Mouse (Mus musculus): ENCODE data around the gene Mettl8. TPM values are rescaled to one million over a fixed set of nuclear protein-coding genes. Genes with fewer than 3 reads are reported as not detected.

Mettl8 gene
- 1 to 10 TPM; 4.3 to 5.4 TPM for total RNA-seq (2021)
- long read RNA-seq, experiment 1, transcript Mettl8-204 (10 exons, 2,347 nt), result major isoform, 10 of 14 reads
- long read RNA-seq, experiment 1, partial matches to known transcripts, result 2 of 14 reads
- long read RNA-seq, experiment 1, other reads (novel, unspliced or antisense), result 2 of 14 reads
- long read RNA-seq, experiment 2, transcript Mettl8-204 (10 exons, 2,347 nt), result major isoform, 11 of 13 reads
- long read RNA-seq, experiment 2, partial matches to known transcripts, result 0 of 13 reads
- long read RNA-seq, experiment 2, other reads (novel, unspliced or antisense), result 1 of 13 reads

DNA sequence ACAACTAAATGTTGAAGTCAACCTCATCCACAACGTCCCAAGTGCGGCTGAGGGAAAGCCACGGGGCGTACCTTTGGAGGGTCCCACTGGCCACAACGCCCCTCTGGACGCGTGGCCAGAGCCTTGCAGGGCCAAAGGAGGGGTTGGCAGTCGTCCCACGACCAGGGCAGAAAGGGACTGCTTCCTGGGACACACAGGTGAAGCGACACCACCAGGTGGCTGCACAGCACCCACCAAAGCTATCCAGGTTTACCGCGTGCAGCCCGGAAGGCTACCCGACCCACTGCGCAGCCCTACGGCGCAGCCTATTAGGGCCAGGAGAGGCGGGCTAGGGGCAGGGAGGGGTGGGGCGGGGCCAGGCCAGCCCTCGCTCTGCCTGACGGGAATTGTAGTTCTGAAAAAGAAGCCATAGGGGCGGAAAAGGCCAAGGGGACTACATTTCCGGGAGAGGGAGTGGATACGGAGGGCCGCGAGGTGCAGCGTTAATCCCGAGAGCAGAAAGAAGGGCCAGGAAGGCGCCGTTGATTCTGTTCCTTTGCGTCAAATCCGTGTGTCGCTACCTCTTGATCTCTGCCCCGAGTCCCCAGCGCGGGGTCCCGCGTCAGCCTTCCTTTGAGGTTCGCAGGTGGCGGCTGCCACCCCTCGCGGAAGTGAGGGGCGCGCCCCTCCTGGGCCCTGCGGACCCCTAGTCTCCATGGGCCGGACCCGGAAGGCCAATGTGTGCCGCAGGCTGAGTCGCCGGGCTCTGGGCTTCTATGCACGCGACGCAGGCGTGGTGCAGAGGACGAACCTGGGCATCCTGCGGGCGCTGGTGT lies at the start of gene Mettl8, which contains the start of gene Dcaf17:
Mettl8 (minus strand) TSS at position 284 of the 815 bp plus-strand sequence.
Dcaf17 (plus strand) TSS at position 29 of the 815 bp plus-strand sequence.
- DNase-seq (ENCODE audit: low spot score), result peak; percentile 92

DNA sequence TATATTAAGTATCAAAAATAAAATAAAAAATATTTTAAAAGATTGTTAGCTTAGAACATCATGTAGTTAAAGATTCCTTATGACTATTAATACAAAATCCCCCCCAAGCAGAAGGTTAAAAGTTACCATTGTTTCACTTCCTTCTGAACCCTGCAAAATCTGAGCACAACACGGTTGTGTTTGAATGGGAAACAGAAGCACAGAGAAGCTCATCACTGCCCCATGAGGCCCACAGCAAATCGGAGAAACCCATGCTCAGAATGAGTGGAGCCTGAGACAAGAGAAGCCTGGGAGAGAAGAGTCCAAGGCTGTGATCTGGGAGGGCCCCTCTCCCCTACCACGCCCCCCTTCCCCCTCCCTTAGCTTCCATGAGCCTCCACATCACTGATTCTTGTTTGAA lies 49.3 kb upstream of the Mettl8 start:
- no peak for DNase-seq (ENCODE audit: low spot score)

DNA sequence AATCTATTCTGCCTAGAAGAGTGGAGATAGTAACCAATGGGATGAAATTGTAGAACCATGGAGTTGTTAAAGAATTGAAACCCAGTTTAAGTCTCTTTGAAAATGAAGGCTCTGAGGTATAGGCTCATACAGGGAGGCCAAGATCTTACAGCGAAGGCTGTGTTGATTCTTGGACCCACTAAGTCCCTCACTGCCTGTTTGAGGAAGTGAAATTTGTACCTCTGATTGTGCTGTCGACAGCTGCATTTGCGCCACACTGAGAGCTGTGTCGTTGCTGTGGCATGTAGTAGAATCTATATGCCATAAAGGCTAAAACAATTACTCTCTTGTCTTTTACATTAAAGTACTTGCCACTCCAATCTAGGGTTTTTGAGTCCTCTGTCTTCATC lies 47.9 kb upstream of the Mettl8 start:
- DNase-seq (ENCODE audit: low spot score), result no peak

DNA sequence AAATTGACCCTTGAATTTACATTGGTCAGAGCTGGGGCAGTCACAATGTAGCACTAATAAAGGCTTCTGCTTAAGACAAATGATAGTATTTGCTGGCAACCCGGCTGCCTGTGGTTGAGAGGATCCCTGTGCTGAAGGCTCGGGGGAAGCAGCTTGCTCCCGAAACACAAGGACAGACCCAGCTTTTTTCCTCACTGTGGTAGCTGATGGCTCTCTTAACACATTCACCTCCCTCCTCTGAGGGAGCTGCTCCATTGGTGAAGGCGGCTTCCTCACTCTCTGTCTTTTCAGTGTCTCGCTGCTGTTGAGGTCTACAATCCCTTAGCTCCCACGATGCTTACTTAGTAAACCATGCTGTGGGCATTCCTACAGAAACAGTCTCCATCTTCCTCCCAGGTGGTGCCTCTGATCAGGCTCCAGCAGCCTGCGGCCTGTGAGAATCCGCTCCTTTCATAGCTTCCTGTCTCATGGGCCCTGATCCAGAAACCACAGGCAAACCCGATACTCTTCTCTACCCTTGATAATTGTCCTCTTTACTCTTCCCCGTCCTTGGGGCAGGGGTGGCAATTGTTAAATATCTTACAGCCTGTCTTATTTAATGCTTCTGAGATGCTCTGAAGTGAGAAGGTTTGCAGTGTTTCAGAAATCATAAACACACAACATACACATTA lies 47.4 kb upstream of the Mettl8 start:
- no peak for DNase-seq (ENCODE audit: low spot score)

DNA sequence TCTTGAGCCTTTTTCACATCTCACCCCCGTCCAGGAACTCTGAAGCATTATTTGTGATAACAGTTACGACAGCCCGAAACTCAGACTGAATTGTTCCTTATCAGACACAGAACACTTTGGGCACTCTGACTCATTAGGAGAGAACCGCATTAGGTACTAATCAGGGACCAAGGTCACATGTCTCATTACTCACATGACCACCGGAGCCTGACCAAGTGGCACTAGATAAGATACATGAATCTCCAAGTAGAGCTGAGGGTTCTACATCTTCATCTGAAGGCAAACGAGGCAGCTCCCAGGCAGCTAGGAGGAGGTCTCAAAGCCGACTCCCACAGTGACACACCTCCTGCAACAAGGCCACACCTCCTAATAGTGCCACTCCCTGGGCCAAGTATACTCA lies 40.8 kb upstream of the Mettl8 start:
- DNase-seq (ENCODE audit: low spot score), result no peak

DNA sequence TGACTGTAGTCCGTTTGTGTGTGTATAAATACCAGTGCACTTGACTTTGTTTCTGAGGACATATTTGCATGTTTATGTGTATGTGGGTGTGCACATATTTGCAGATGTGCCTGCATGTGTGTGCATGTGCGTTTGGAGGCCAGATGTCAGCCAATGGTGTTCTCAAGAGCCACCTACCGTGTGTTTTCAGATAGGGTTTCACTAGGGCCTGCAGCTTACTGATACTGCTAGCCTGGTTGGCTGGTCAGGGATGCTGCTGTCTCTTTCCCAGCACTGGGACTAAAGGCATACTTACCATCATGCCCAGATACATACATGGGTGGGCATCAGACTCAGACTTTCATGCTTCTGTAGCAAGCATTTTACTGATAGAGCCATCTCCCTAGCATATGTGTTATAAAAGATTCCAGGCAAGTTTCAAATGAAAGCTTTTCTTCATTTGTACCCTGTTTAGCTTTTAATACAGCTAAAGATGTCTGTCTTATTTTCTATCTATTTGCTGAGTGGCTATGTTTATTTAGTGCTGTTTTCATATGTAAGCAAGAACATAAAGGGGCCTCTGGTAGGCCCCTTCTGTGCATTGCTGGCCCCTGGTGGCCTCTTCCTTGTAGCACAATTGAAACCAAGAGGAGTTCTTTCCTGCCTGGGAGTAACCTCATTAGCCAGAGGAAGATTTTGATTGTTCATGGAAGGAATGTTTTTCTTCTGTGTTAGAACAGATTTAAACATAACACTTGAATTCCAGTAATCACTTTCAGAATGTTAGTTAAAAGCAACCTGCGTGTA lies 35.5 kb upstream of the Mettl8 start:
- no peak for DNase-seq (ENCODE audit: low spot score)

- no peak for DNase-seq (ENCODE audit: low spot score)
Measured at GRCm38 (mm10) chr2:71089766-71090165, 34.4 kb upstream of the Mettl8 start.

GRCm38 (mm10) chr2:71083454-71084193 lies 28.2 kb upstream of the Mettl8 start:
- no peak for DNase-seq (ENCODE audit: low spot score)

GRCm38 (mm10) chr2:71082416-71082815 lies 27.0 kb upstream of the Mettl8 start:
- no peak for DNase-seq (ENCODE audit: low spot score)

GRCm38 (mm10) chr2:71073828-71074227 lies 18.4 kb upstream of the Mettl8 start:
- no peak for DNase-seq (ENCODE audit: low spot score)

- DNase-seq (ENCODE audit: low spot score), result no peak
Measured at GRCm38 (mm10) chr2:71073330-71073729, 17.9 kb upstream of the Mettl8 start.

DNA sequence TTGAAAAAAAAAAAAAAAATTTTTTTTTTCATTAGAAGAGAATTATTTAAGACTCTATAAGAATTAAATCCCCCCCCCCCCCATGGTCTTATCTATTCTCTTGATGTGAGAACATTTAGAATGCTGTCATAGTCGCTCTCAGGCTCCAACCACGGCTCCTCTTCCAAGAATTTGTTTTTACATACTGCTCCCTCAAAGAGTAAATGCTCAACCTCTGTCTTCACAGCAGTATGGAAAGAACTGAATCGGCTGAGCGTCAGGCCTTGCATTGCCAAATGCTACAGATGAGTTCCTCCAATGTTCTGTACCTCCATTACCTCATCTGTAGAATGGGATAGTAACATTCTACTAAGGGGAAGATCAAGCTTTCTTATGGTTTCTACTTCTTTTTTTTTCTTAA lies 16.2 kb upstream of the Mettl8 start:
- no peak for DNase-seq (ENCODE audit: low spot score)

GRCm38 (mm10) chr2:71056115-71056835 lies 892 bp upstream of the Mettl8 start:
- DNase-seq (ENCODE audit: low spot score), result no peak

DNA sequence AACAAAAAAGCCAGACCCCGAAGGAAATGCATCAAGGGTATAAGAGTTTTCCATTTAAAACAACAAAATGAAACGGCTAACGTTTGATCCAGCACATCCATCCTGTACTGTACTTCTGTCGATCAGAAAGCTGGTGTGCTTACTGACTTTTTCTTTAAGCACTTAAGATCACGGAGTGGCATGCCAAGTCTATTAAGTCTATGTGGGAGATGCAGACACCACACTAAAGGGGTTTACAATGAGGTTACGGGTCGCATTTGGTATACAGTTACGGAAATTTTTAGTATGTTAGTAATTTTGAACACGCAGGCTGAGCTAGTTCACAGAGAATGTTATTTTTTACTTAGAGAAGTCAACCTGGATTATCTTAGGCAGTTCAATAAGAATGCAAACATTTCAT lies 667 bp downstream of the Mettl8 start:
- no peak for DNase-seq (ENCODE audit: low spot score)

- DNase-seq (ENCODE audit: low spot score), result no peak
Measured at GRCm38 (mm10) chr2:71050511-71050910, 4.9 kb downstream of the Mettl8 start.

DNA sequence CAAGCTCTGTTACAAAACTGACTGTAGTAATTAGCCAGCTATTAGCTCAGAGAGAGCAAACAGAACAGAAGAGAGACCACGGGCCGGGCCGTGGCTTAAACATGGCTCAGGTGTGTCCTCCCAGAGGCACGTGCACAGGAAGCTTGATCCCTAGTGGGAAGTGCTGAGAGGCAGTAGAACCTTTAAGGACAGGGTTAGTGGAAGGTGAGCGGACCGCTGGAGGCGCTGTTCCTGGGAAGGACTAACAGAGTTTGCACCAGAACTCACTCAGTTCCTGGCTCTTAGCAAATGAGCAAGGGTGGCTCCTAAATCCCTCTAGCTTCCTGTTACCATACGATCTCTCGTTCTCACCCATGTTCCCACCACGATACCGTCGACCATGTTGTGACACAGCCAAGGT lies 6.5 kb downstream of the Mettl8 start:
- no peak for DNase-seq (ENCODE audit: low spot score)

- no peak for DNase-seq (ENCODE audit: low spot score)
Measured at GRCm38 (mm10) chr2:71046751-71047320, 8.5 kb downstream of the Mettl8 start.

DNA sequence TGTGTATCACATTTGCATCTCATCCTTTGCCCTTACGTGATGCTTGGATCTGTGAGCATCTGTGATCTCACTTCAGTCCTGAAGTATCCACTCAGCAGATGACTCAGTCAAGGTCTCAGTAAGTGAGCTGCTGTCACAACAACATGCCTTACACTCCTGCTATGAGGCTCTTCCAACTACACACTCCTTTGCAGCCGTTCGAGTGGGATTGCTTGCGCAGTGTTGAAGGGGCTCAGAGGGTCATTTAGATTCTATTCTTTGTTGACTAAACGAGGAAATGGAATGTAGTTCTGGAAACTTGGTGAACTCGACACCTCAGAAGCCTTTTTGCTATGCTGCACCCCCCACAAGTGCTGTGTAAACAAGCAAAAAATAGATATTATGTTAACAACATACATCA lies 9.2 kb downstream of the Mettl8 start:
- no peak for DNase-seq (ENCODE audit: low spot score)

GRCm38 (mm10) chr2:71039522-71040121 lies 15.8 kb downstream of the Mettl8 start:
- DNase-seq (ENCODE audit: low spot score), result peak; percentile 75
